Comparison of ENCODE assay signal across 19 mouse cellular contexts in the genomic region with DNA sequence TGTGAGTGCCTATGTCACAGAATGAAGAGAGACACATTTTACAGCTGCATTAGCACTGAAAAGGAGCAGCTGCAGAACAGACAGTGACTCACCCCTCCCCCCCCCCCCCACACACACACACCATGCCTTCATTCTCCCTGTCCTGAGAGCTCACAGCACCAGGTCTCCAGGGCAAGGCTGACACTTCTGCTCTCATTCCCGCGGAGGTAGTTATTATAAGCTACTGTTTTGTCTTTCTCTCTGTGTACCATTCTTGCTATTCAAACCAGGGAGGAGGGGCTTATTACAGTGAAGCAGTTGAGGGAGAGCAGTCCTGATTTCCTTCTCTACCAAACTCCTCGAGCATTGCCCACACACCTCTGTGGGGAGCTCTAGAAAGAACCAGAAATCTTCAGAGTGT. TPM values are rescaled to one million over a fixed set of nuclear protein-coding genes. Genes with fewer than 3 reads are reported as not detected.
DNase-seq lines count a peak whose midpoint lies in the region; ATAC-seq lines count a peak whose summit lies in the region.
"Had no signal": no experiment of that assay in that cellular context is flagged by ENCODE, and none has a peak within 500 bp of the region (broad histone marks: within the 10 kb centered on the region; RNA-seq: fewer than 3 reads in every experiment).

No protein-coding gene starts in this region.

- H3K9me3 ChIP-seq in midbrain, embryonic 13.5 days, result no peaks in the 10 kb centered on the region
- no peaks in the 10 kb centered on the region for H3K9me3 ChIP-seq in midbrain, embryonic 16.5 days (replicated peaks; ENCODE audit: control insufficient read depth, low read length, poor library complexity, severe bottlenecking)
- H3K9me3 ChIP-seq in forebrain, embryonic 16.5 days (ENCODE audit: control insufficient read depth, low read length), result no peaks in the 10 kb centered on the region
- no peaks in the 10 kb centered on the region for H3K9me3 ChIP-seq in neural tube, embryonic 14.5 days (ENCODE audit: control insufficient read depth, low read length)
- H3K9me3 ChIP-seq: embryonic facial prominence, embryonic 12.5 days; limb, embryonic 15.5 days had no signal

- no peak overlapping the region for H3K4me2 ChIP-seq in midbrain, embryonic 13.5 days (replicated peaks)
- H3K4me2 ChIP-seq in midbrain, embryonic 16.5 days (ENCODE audit: low read length), result no peak overlapping the region
- no peak overlapping the region for H3K4me2 ChIP-seq in forebrain, embryonic 16.5 days (ENCODE audit: low read length)
- H3K4me2 ChIP-seq in neural tube, embryonic 14.5 days (ENCODE audit: low read depth, low read length), result no peak overlapping the region
- H3K4me2 ChIP-seq: embryonic facial prominence, embryonic 12.5 days; limb, embryonic 15.5 days had no signal

- peaks cover 12% of the 10 kb centered on the region for H3K4me1 ChIP-seq in midbrain, embryonic 13.5 days (replicated peaks)
- H3K4me1 ChIP-seq in midbrain, embryonic 16.5 days (ENCODE audit: control insufficient read depth, insufficient read depth, low read length), result no peaks in the 10 kb centered on the region
- H3K4me1 ChIP-seq in forebrain, embryonic 16.5 days (replicated peaks; ENCODE audit: control insufficient read depth, insufficient read depth, low read length), result no peaks in the 10 kb centered on the region; the same call in 1 of the 2 replicates
- peaks cover 7% of the 10 kb centered on the region for H3K4me1 ChIP-seq in neural tube, embryonic 14.5 days (ENCODE audit: control insufficient read depth, insufficient read depth, low read length)
- H3K4me1 ChIP-seq: embryonic facial prominence, embryonic 12.5 days; limb, embryonic 15.5 days had no signal

- H3K4me3 ChIP-seq in midbrain, embryonic 13.5 days (replicated peaks), result no peak overlapping the region
- H3K4me3 ChIP-seq in midbrain, embryonic 16.5 days (ENCODE audit: low read depth, low read length), result no peak overlapping the region
- H3K4me3 ChIP-seq in forebrain, embryonic 16.5 days (replicated peaks; ENCODE audit: low read length), result no peak overlapping the region
- no peak overlapping the region for H3K4me3 ChIP-seq in neural tube, embryonic 14.5 days (ENCODE audit: low read depth, low read length)
- H3K4me3 ChIP-seq: embryonic facial prominence, embryonic 12.5 days; limb, embryonic 15.5 days had no signal

- H3K36me3 ChIP-seq in midbrain, embryonic 13.5 days, result no peaks in the 10 kb centered on the region
- H3K36me3 ChIP-seq in midbrain, embryonic 16.5 days (ENCODE audit: control insufficient read depth, insufficient read depth, low read length), result no peaks in the 10 kb centered on the region
- H3K36me3 ChIP-seq in forebrain, embryonic 16.5 days (ENCODE audit: control insufficient read depth, insufficient read depth), result no peaks in the 10 kb centered on the region
- H3K36me3 ChIP-seq in neural tube, embryonic 14.5 days (ENCODE audit: control insufficient read depth, insufficient read depth, low read length), result no peaks in the 10 kb centered on the region
- H3K36me3 ChIP-seq: embryonic facial prominence, embryonic 12.5 days; limb, embryonic 15.5 days had no signal

- no peak overlapping the region for H3K9ac ChIP-seq in midbrain, embryonic 13.5 days (replicated peaks)
- H3K9ac ChIP-seq in midbrain, embryonic 16.5 days (ENCODE audit: low read depth, low read length), result no peak overlapping the region
- no peak overlapping the region for H3K9ac ChIP-seq in forebrain, embryonic 16.5 days (replicated peaks; ENCODE audit: low read depth, low read length)
- no peak overlapping the region for H3K9ac ChIP-seq in neural tube, embryonic 14.5 days (replicated peaks; ENCODE audit: low read depth, low read length)
- H3K9ac ChIP-seq: embryonic facial prominence, embryonic 12.5 days; limb, embryonic 15.5 days; liver, postnatal 0 days had no signal

- WGBS in midbrain, embryonic 13.5 days, result 24% methylated on average over 3 of the region's 3 CpGs
- 17% methylated on average over 3 of the region's 3 CpGs for WGBS in midbrain, embryonic 16.5 days
- WGBS in forebrain, embryonic 16.5 days, result 22% methylated on average over 3 of the region's 3 CpGs
- WGBS in neural tube, embryonic 14.5 days, result 8% methylated on average over 3 of the region's 3 CpGs

- no peak overlapping the region for H3K27ac ChIP-seq in midbrain, embryonic 13.5 days
- no peak overlapping the region for H3K27ac ChIP-seq in midbrain, embryonic 16.5 days (ENCODE audit: low read length)
- H3K27ac ChIP-seq in forebrain, embryonic 16.5 days (ENCODE audit: low read length), result no peak overlapping the region
- H3K27ac ChIP-seq in neural tube, embryonic 14.5 days (ENCODE audit: low read depth, low read length), result no peak overlapping the region
- H3K27ac ChIP-seq: embryonic facial prominence, embryonic 12.5 days; limb, embryonic 15.5 days had no signal

- H3K27me3 ChIP-seq in midbrain, embryonic 13.5 days, result no peaks in the 10 kb centered on the region
- H3K27me3 ChIP-seq in midbrain, embryonic 16.5 days (ENCODE audit: control insufficient read depth, insufficient read depth, low read depth, low read length), result no peaks in the 10 kb centered on the region
- H3K27me3 ChIP-seq in forebrain, embryonic 16.5 days (replicated peaks; ENCODE audit: control insufficient read depth, insufficient read depth, low read length), result no peaks in the 10 kb centered on the region
- no peaks in the 10 kb centered on the region for H3K27me3 ChIP-seq in neural tube, embryonic 14.5 days (ENCODE audit: control insufficient read depth, insufficient read depth, low read length)
- H3K27me3 ChIP-seq: CH12.LX; embryonic facial prominence, embryonic 12.5 days; limb, embryonic 15.5 days had no signal

- ATAC-seq in midbrain, embryonic 13.5 days, result peak; percentile 60; the same call in 1 of the 2 replicates
- no peak for ATAC-seq in midbrain, embryonic 16.5 days
- 0 out of 2 replicates have a peak, but pooled peaks have one; percentile 15 for ATAC-seq in forebrain, embryonic 16.5 days
- peak; percentile 85 for ATAC-seq in neural tube, embryonic 14.5 days (ENCODE audit: low read depth)
- no peak for ATAC-seq in granulocyte monocyte progenitor cell, adult 5-6 weeks (replicated peaks; ENCODE audit: poor library complexity, severe bottlenecking)
- ATAC-seq: activated CD4-positive, CD25-positive, alpha-beta regulatory T cell, adult 4 months; liver, postnatal 0 days had no signal

- DNase-seq in embryo, embryonic 11 days, result peak; percentile 11
- DNase-seq in embryo, embryonic 10.5 days (ENCODE audit: low spot score), result no peak
- DNase-seq in kidney, postnatal 4 days, result no peak
- DNase-seq: cerebellum, postnatal 14 days; gastrocnemius, postnatal 25 days; kidney, adult 2 months; liver, postnatal 0 days; thymus, postnatal 36 days had no signal

RNA-seq across cellular contexts. Expression of a gene that starts 25.9 kb away (rescaled TPM):
- 0.22 TPM in 1 of 2 replicates, not detected in the other for polyA plus RNA-seq in midbrain, embryonic 13.5 days (2015; fragmentation: Nextera tagmentation; extraction: Ambion mirVana)
- 0.11 and 0.15 TPM in 2 replicates for polyA plus RNA-seq in midbrain, embryonic 16.5 days (2015; fragmentation: Nextera tagmentation; extraction: Ambion mirVana)
- polyA plus RNA-seq in forebrain, embryonic 16.5 days (2015; fragmentation: Nextera tagmentation; extraction: Ambion mirVana), result not detected in 2 replicates
- polyA plus RNA-seq in neural tube, embryonic 14.5 days (2014; fragmentation: Nextera tagmentation; extraction: Ambion mirVana), result not detected in 2 replicates
- not detected in 2 replicates for total RNA-seq in granulocyte monocyte progenitor cell, adult 5-6 weeks (2014; fragmentation: Nextera tagmentation)
- not detected in 2 replicates for total RNA-seq in granulocyte monocyte progenitor cell, adult 5-6 weeks (2017)
- total RNA-seq: CH12.LX; hematopoietic stem cell, adult 5-6 weeks had no signal
- polyA plus RNA-seq: embryonic facial prominence, embryonic 12.5 days; heart, embryonic 14.5 days; limb, embryonic 15.5 days; liver, postnatal 0 days had no signal

RNA-seq across cellular contexts. Expression of a gene that starts 33.0 kb away (rescaled TPM):
- 12.6 and 13.2 TPM in 2 replicates for polyA plus RNA-seq in midbrain, embryonic 13.5 days (2015; fragmentation: Nextera tagmentation; extraction: Ambion mirVana)
- polyA plus RNA-seq in midbrain, embryonic 16.5 days (2015; fragmentation: Nextera tagmentation; extraction: Ambion mirVana), result 12.9 and 31.7 TPM in 2 replicates
- 6.7 and 7.9 TPM in 2 replicates for polyA plus RNA-seq in forebrain, embryonic 16.5 days (2015; fragmentation: Nextera tagmentation; extraction: Ambion mirVana)
- 9.3 and 12.4 TPM in 2 replicates for polyA plus RNA-seq in neural tube, embryonic 14.5 days (2014; fragmentation: Nextera tagmentation; extraction: Ambion mirVana)
- total RNA-seq in granulocyte monocyte progenitor cell, adult 5-6 weeks (2014; fragmentation: Nextera tagmentation), result 4.7 and 14.4 TPM in 2 replicates
- total RNA-seq in granulocyte monocyte progenitor cell, adult 5-6 weeks (2017), result 7.7 and 7.8 TPM in 2 replicates
- total RNA-seq: CH12.LX had no signal

Comparison
In these comparisons a context has a peak if more than half of its experiments do, and no peak if none do; other contexts are left out.
1. ATAC-seq: peak in midbrain, embryonic 13.5 days (single experiment), forebrain, embryonic 16.5 days (single experiment) and neural tube, embryonic 14.5 days (single experiment); none in midbrain, embryonic 16.5 days (single experiment) and granulocyte monocyte progenitor cell, adult 5-6 weeks (single experiment).